Mouse (Mus musculus) G1E (cell line): ENCODE data around the gene Defb43. TPM values are rescaled to one million over a fixed set of nuclear protein-coding genes. Genes with fewer than 3 reads are reported as not detected.

ENCODE experiments used
- ATAC-seq: 2 replicates; pipeline ENCODE4 v1.8.0; 2016; ENCODE audit warnings: mild to moderate bottlenecking; ENCODE audit not compliant: insufficient number of reproducible peaks, poor library complexity, low FRiP score, severe bottlenecking; ENCODE audit errors: extremely low read depth
- DNase-seq: peaks from one replicate; pipeline ENCODE4 v3.0.0; 2012; ENCODE audit warnings: low spot score
- H3K27me3 ChIP-seq: 2 replicates; pipeline ENCODE4 v1.6.1; 2012; ENCODE audit warnings: mild to moderate bottlenecking, low read length, inconsistent platforms; ENCODE audit not compliant: insufficient read depth
- H3K36me3 ChIP-seq: replicated peaks from 2 replicates; pipeline ENCODE3; 2012; ENCODE audit warnings: mild to moderate bottlenecking, inconsistent platforms
- H3K4me1 ChIP-seq: 2 replicates; pipeline ENCODE4 v1.6.1; 2012; ENCODE audit warnings: low read depth, low read length, inconsistent platforms, mixed read lengths; ENCODE audit not compliant: insufficient read depth
- H3K4me3 ChIP-seq: 2 replicates; pipeline ENCODE4 v1.5.1; 2012; ENCODE audit warnings: low read depth, mild to moderate bottlenecking, inconsistent platforms, low read length, moderate library complexity, mixed read lengths
- H3K9me3 ChIP-seq: replicated peaks from 2 replicates; pipeline ENCODE4 v1.6.1; 2012; ENCODE audit warnings: inconsistent platforms
- CTCF ChIP-seq: IDR thresholded peaks from 2 replicates; pipeline ENCODE4 v1.5.1; 2012; ENCODE audit warnings: low read depth, low read length, inconsistent platforms, mixed read lengths
- GATA1 ChIP-seq: IDR thresholded peaks from 2 replicates; pipeline ENCODE4 v1.6.1; 2012; ENCODE audit warnings: borderline replicate concordance, low read length, inconsistent platforms, mixed read lengths
- GATA2 ChIP-seq: IDR thresholded peaks from 2 replicates; pipeline ENCODE4 v1.6.1; 2012; ENCODE audit warnings: low read depth, low read length, inconsistent platforms, borderline replicate concordance
- POLR2AphosphoS5 ChIP-seq: IDR thresholded peaks from 2 replicates; pipeline ENCODE4 v1.6.1; 2012; ENCODE audit warnings: low read depth, low read length, inconsistent platforms; ENCODE audit not compliant: insufficient replicate concordance
- TAL1 ChIP-seq: conservative IDR thresholded peaks from 2 replicates; pipeline ENCODE4 v1.6.1; 2012; ENCODE audit warnings: low read depth, low read length, inconsistent platforms, mixed read lengths
- polyA plus RNA-seq: library from polyadenylated mRNA; stranded (reverse); fragments of >175 nt; gene quantifications from 2 replicates; pipeline ENCODE4 v1.2.3, GENCODE M21; 2012
- total RNA-seq, 2 experiments: library from RNA; stranded (forward) in 1 of 2; stranded (reverse) in 1 of 2; fragments of 200-1000 nt in 1 of 2; fragments of >200 nt in 1 of 2; fragmentation: Nextera tagmentation in 1 of 2; gene quantifications; 2 replicates each; pipeline ENCODE4 v1.2.3; 2014 to 2017

Gene Defb43
- total RNA-seq (2014; fragmentation: Nextera tagmentation) (not detected in 2 replicates), total RNA-seq (2017) (not detected in 2 replicates), polyA plus RNA-seq (not detected in 2 replicates)

DNA sequence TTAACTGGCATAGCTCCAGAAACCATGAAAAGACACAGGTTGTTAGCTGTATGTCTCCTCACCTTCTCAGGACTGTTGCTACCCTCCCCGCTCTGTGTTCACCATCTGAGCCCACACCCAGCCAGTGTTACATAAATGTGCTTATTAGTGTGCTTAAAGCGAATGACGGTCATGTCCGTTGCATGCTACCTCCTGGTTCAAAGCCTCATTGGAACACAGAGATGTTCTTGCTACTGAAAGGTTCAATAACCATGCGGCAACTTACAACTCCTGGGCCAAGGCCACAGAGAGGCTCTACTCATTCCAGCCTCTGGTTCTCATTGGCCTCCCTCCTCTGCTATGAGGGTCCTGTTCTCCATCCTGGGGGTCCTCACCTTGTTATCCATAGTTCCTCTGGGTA, at the start of gene Defb43:
Gene Defb43, plus strand, starts transcription at position 301 of the 400 bp plus-strand sequence.
- Histone ChIP-seq H3K27me3 (peaks cover 3% of the 10 kb centered on the region; the same call in 1 of the 2 replicates), H3K9me3 (no peaks in the 10 kb centered on the region), H3K4me1 (no peaks in the 10 kb centered on the region), H3K4me3 (no peak within 1 kb of the TSS), H3K36me3 (no peaks in the 10 kb centered on the region)
- TF ChIP-seq POLR2AphosphoS5 (no peak), GATA2 (no peak), GATA1 (no peak), CTCF (no peak), TAL1 (no peak)
- ATAC-seq (no peak), DNase-seq (no peak)

DNA sequence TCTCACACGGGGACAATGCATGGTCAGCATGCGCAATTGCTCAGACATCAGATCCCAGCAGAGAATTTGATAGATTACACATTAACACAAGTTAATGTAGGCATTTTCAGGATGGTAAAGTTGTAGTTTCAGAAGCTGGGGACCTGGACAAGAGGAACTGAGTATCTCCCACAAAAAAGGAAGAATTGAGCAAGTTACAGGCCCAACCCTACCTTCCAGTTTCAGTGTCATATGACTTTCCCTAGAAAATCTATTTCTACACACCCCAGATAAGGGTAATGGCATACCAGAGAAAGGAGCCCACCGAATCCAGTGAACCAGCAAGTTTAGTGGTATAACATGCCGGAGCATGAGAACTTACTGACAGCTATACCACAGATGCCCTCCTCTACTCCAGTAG, 47.9 kb upstream of the Defb43 start:
- H3K27me3 ChIP-seq: peaks cover 4% of the 10 kb centered on the region; the same call in 1 of the 2 replicates
- ATAC-seq (no peak), DNase-seq (no peak)
- no peaks in the 10 kb centered on the region for H3K36me3 ChIP-seq
- no peaks in the 10 kb centered on the region for H3K9me3 ChIP-seq
- TF ChIP-seq POLR2AphosphoS5 (no peak), GATA2 (no peak), GATA1 (no peak), TAL1 (no peak), CTCF (no peak)
- H3K4me1 ChIP-seq: no peaks in the 10 kb centered on the region
- no peak overlapping the region for H3K4me3 ChIP-seq

DNA sequence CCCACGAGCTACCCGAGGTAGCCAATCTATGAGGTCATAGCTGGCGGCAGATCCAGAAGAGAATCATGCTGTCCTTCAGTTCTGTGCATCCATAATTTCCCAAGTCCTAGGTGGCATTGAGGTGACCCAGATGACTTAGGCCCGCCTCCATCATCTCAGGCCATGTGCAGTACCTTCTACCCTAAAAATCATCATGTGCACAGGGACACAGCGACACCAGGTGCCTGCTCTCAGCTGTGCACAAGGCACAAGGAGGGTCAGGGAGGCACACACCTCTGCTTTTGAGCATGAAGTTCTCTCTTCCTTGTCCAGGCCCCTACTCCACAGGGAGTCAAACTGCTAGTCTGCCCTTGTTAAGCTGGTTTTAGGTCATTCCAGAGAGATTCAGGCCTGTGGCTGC, 46.2 kb upstream of the Defb43 start:
- no peak overlapping the region for H3K4me3 ChIP-seq
- TF ChIP-seq POLR2AphosphoS5: no peak
- no peak for TF ChIP-seq GATA1
- TF ChIP-seq GATA2: no peak
- TF ChIP-seq CTCF: no peak
- no peak for TF ChIP-seq TAL1
- ATAC-seq: no peak
- no peaks in the 10 kb centered on the region for H3K4me1 ChIP-seq
- DNase-seq: no peak
- H3K9me3 ChIP-seq: no peaks in the 10 kb centered on the region
- peaks cover 4% of the 10 kb centered on the region; the same call in 1 of the 2 replicates for H3K27me3 ChIP-seq
- H3K36me3 ChIP-seq: no peaks in the 10 kb centered on the region

DNA sequence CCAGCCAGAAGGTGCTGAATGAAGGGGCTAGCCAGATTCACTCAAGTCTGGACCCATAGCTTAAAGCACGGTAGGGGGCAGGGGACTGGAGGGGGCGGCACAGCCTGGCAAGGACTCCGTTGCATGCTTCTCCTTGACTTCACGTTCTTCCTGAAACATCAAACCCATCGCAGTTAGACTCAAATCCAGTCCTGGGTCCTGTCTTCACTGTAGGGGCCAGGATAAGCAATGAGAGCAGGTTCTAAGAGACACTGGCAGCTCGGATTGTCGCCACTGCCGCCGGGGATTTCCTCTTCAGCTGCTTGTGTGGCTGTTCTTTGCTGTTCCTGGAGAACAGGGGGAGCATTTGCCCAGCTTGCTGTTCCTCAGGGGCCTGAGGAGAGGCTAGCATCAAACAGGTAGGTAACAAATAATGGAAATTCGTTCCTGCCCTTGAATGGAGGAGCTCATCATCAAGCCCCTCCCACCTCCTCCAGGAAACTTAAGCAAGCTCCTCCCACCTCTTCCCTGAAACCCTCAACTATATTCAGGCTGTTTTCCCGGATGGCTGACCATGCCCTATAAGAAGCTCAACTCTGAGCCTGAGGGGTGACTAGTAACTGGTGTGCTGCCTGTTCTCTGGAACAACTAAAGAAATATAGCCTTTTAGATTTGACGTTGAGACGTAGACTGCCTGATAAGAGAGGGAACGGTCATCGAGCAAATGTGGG, 45.6 kb upstream of the Defb43 start:
- Histone ChIP-seq H3K27me3 (peaks cover 5% of the 10 kb centered on the region; the same call in 1 of the 2 replicates), H3K9me3 (no peaks in the 10 kb centered on the region), H3K4me3 (no peak overlapping the region), H3K36me3 (no peaks in the 10 kb centered on the region), H3K4me1 (no peaks in the 10 kb centered on the region)
- ATAC-seq (no peak), DNase-seq (no peak)
- no peak for TF ChIP-seq GATA1
- TF ChIP-seq POLR2AphosphoS5: no peak
- no peak for TF ChIP-seq TAL1
- TF ChIP-seq GATA2: no peak
- no peak for TF ChIP-seq CTCF

DNA sequence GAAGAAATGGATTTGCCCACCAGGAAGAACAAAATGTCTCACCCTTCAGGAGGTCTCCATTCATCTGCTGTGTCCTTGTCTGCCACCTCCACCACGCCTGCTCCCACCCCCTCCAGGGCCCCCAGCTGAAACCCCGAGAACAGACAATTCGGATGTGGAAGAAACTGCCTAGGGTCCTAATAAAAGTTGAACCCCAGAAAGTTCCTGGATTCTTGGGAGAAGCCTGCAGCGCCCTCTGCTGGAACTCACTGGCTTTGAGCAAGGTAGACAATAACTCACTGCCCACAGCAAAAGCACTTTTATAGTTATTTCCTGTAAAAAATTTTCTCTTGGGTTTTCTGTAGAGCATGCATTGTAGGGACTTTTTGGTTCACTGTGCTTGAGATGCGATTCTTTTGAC, 36.5 kb upstream of the Defb43 start:
- DNase-seq: peak; percentile 23

DNA sequence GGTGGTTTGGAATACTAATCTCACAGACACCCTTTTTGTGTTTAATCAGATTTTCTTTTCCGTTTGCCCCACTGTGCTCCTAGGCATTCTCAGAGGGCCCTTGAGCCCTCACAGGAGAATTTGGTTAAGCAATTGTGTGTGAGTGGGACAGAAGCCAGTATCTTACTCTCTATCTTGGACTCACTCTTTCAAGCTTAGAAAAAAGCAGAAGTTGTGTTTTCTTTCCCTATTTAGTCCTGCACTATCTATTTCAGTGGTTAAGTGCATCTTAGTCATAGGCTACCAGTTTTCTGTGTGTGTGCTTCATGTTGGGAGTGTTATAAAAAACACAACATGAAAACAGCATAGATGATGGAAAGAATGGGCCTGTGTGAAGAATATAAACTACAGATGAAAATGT, 31.8 kb upstream of the Defb43 start:
- H3K27me3 ChIP-seq: no peaks in the 10 kb centered on the region
- no peaks in the 10 kb centered on the region; the same call in 1 of the 2 replicates for H3K4me1 ChIP-seq
- DNase-seq: no peak
- no peak for TF ChIP-seq GATA1
- no peak for TF ChIP-seq GATA2
- no peak for TF ChIP-seq TAL1
- TF ChIP-seq POLR2AphosphoS5: no peak
- TF ChIP-seq CTCF: no peak
- H3K9me3 ChIP-seq: no peaks in the 10 kb centered on the region
- H3K36me3 ChIP-seq: no peaks in the 10 kb centered on the region
- no peak overlapping the region for H3K4me3 ChIP-seq
- ATAC-seq: no peak

More for the DNA sequence above, 36.5 kb upstream of the Defb43 start:
- no peak overlapping the region for H3K4me3 ChIP-seq
- no peaks in the 10 kb centered on the region for H3K36me3 ChIP-seq
- no peaks in the 10 kb centered on the region; the same call in 1 of the 2 replicates for H3K4me1 ChIP-seq
- H3K9me3 ChIP-seq: no peaks in the 10 kb centered on the region
- peaks cover 9% of the 10 kb centered on the region for H3K27me3 ChIP-seq
- TF ChIP-seq CTCF: peak; percentile 57; the same call in 1 of the 2 replicates
- TF ChIP-seq POLR2AphosphoS5: no peak
- TF ChIP-seq GATA1: no peak
- TF ChIP-seq GATA2: no peak
- no peak for ATAC-seq
